Mouse (Mus musculus): ENCODE measurements around the gene Htra3. TPM values are rescaled to one million over a fixed set of nuclear protein-coding genes. Genes with fewer than 3 reads are reported as not detected.

Gene Htra3
- polyA plus RNA-seq, 1 experiment from 2014 or later: 2.3 TPM

- H3K27ac ChIP-seq (ENCODE audit: low read depth): no peak overlapping the region
- ATAC-seq: no peak
- H3K36me3 ChIP-seq (replicated peaks; ENCODE audit: insufficient read depth, low read length): no peaks in the 10 kb centered on the region
Measured at GRCm38 (mm10) chr5:35627307-35627840, 52.2 kb downstream of the Htra3 start.

GRCm38 (mm10) chr5:35626408-35626807, 53.2 kb downstream of the Htra3 start:
- H3K9me3 ChIP-seq (ENCODE audit: low read length): no peaks in the 10 kb centered on the region
- ATAC-seq (no peak), DNase-seq (no peak)
- H3K9ac ChIP-seq (replicated peaks): no peak overlapping the region
- TF ChIP-seq CTCF (IDR thresholded peaks at IDR 0.05; ENCODE audit: low read depth) (no peak), EP300 (IDR thresholded peaks at IDR 0.05; ENCODE audit: low read depth) (no peak)
- H3K4me1 ChIP-seq (ENCODE audit: insufficient read depth): no peaks in the 10 kb centered on the region
- WGBS (ENCODE audit: insufficient replicate concordance): 82% methylated on average over 2 of the region's 2 CpGs
- H3K27me3 ChIP-seq (ENCODE audit: insufficient read depth, low read length): no peaks in the 10 kb centered on the region
- no peak overlapping the region for H3K4me2 ChIP-seq (ENCODE audit: low read depth, low read length)
- H3K36me3 ChIP-seq (replicated peaks; ENCODE audit: insufficient read depth, low read length): no peaks in the 10 kb centered on the region
- no peak overlapping the region for H3K27ac ChIP-seq (ENCODE audit: low read depth)
- no peak overlapping the region for H3K4me3 ChIP-seq (ENCODE audit: low read depth, low read length)

More at GRCm38 (mm10) chr5:35627307-35627840, 52.2 kb downstream of the Htra3 start:
- H3K4me2 ChIP-seq (ENCODE audit: low read depth, low read length): no peak overlapping the region
- no peak overlapping the region for H3K4me3 ChIP-seq (ENCODE audit: low read depth, low read length)
- H3K4me1 ChIP-seq (ENCODE audit: insufficient read depth): no peaks in the 10 kb centered on the region
- TF ChIP-seq EP300 (IDR thresholded peaks at IDR 0.05; ENCODE audit: low read depth) (no peak), CTCF (IDR thresholded peaks at IDR 0.05; ENCODE audit: low read depth) (peak; percentile 51)
- no peak for DNase-seq
- H3K9ac ChIP-seq (replicated peaks): no peak overlapping the region
- H3K9me3 ChIP-seq (ENCODE audit: low read length): no peaks in the 10 kb centered on the region
- WGBS (ENCODE audit: insufficient replicate concordance): 52% methylated on average over 7 of the region's 7 CpGs
- no peaks in the 10 kb centered on the region for H3K27me3 ChIP-seq (ENCODE audit: insufficient read depth, low read length)

GRCm38 (mm10) chr5:35624751-35625239, 54.8 kb downstream of the Htra3 start:
- H3K4me2 ChIP-seq (ENCODE audit: low read depth, low read length): no peak overlapping the region
- DNase-seq: no peak
- no peak for TF ChIP-seq EP300 (IDR thresholded peaks at IDR 0.05; ENCODE audit: low read depth)
- no peak for TF ChIP-seq CTCF (IDR thresholded peaks at IDR 0.05; ENCODE audit: low read depth)
- no peaks in the 10 kb centered on the region for H3K27me3 ChIP-seq (ENCODE audit: insufficient read depth, low read length)
- H3K4me3 ChIP-seq (ENCODE audit: low read depth, low read length): no peak overlapping the region
- 45% methylated on average over 4 of the region's 4 CpGs for WGBS (ENCODE audit: insufficient replicate concordance)
- H3K36me3 ChIP-seq (replicated peaks; ENCODE audit: insufficient read depth, low read length): no peaks in the 10 kb centered on the region
- H3K9ac ChIP-seq (replicated peaks): no peak overlapping the region
- no peaks in the 10 kb centered on the region for H3K4me1 ChIP-seq (ENCODE audit: insufficient read depth)
- no peaks in the 10 kb centered on the region for H3K9me3 ChIP-seq (ENCODE audit: low read length)
- no peak overlapping the region for H3K27ac ChIP-seq (ENCODE audit: low read depth)
- ATAC-seq: no peak

- no peak overlapping the region for H3K4me2 ChIP-seq (ENCODE audit: low read depth, low read length)
- TF ChIP-seq CTCF (IDR thresholded peaks at IDR 0.05; ENCODE audit: low read depth) (no peak), EP300 (IDR thresholded peaks at IDR 0.05; ENCODE audit: low read depth) (no peak)
- DNase-seq (no peak), ATAC-seq (no peak)
- no peaks in the 10 kb centered on the region for H3K9me3 ChIP-seq (ENCODE audit: low read length)
- H3K36me3 ChIP-seq (replicated peaks; ENCODE audit: insufficient read depth, low read length): no peaks in the 10 kb centered on the region
- H3K4me1 ChIP-seq (ENCODE audit: insufficient read depth): no peaks in the 10 kb centered on the region
- H3K27ac ChIP-seq (ENCODE audit: low read depth): no peak overlapping the region
- H3K4me3 ChIP-seq (ENCODE audit: low read depth, low read length): no peak overlapping the region
- no peak overlapping the region for H3K9ac ChIP-seq (replicated peaks)
- H3K27me3 ChIP-seq (ENCODE audit: insufficient read depth, low read length): no peaks in the 10 kb centered on the region
Measured at GRCm38 (mm10) chr5:35623831-35624230, 55.8 kb downstream of the Htra3 start.

GRCm38 (mm10) chr5:35621114-35621513, 58.5 kb downstream of the Htra3 start:
- Histone ChIP-seq H3K36me3 (replicated peaks; ENCODE audit: insufficient read depth, low read length) (no peaks in the 10 kb centered on the region), H3K4me2 (ENCODE audit: low read depth, low read length) (no peak overlapping the region), H3K4me3 (ENCODE audit: low read depth, low read length) (no peak overlapping the region), H3K27me3 (ENCODE audit: insufficient read depth, low read length) (no peaks in the 10 kb centered on the region), H3K9ac (replicated peaks) (no peak overlapping the region), H3K9me3 (ENCODE audit: low read length) (no peaks in the 10 kb centered on the region), H3K27ac (ENCODE audit: low read depth) (no peak overlapping the region), H3K4me1 (ENCODE audit: insufficient read depth) (no peaks in the 10 kb centered on the region)
- 47% methylated on average over 4 of the region's 4 CpGs for WGBS (ENCODE audit: insufficient replicate concordance)
- ATAC-seq (no peak), DNase-seq (no peak)
- TF ChIP-seq EP300 (IDR thresholded peaks at IDR 0.05; ENCODE audit: low read depth) (no peak), CTCF (IDR thresholded peaks at IDR 0.05; ENCODE audit: low read depth) (no peak)

GRCm38 (mm10) chr5:35616943-35617342, 62.6 kb downstream of the Htra3 start:
- DNase-seq (no peak), ATAC-seq (no peak)
- no peak overlapping the region for H3K4me2 ChIP-seq (ENCODE audit: low read depth, low read length)
- H3K36me3 ChIP-seq (replicated peaks; ENCODE audit: insufficient read depth, low read length): no peaks in the 10 kb centered on the region
- no peaks in the 10 kb centered on the region for H3K4me1 ChIP-seq (ENCODE audit: insufficient read depth)
- H3K27me3 ChIP-seq (ENCODE audit: insufficient read depth, low read length): no peaks in the 10 kb centered on the region
- H3K9me3 ChIP-seq (ENCODE audit: low read length): no peaks in the 10 kb centered on the region
- no peak overlapping the region for H3K9ac ChIP-seq (replicated peaks)
- no peak overlapping the region for H3K4me3 ChIP-seq (ENCODE audit: low read depth, low read length)
- 73% methylated on average over 5 of the region's 5 CpGs for WGBS (ENCODE audit: insufficient replicate concordance)
- TF ChIP-seq EP300 (IDR thresholded peaks at IDR 0.05; ENCODE audit: low read depth) (no peak), CTCF (IDR thresholded peaks at IDR 0.05; ENCODE audit: low read depth) (no peak)
- H3K27ac ChIP-seq (ENCODE audit: low read depth): no peak overlapping the region

All from liver, postnatal 0 days (tissue).